Mouse (Mus musculus) forebrain, embryonic 13.5 days (tissue): ENCODE results near the gene Nupl1. TPM values are rescaled to one million over a fixed set of nuclear protein-coding genes. Genes with fewer than 3 reads are reported as not detected.

Source experiments
- ATAC-seq: fragments of 200-750 bp; cut with Nextera tagmentation; 2 replicates; pipeline ENCODE4 v1.8.0; 2017
- H3K27ac ChIP-seq: fragments of 300-500 bp; sonication (generic); 2 replicates; pipeline ENCODE4 v1.5.1; 2015; ENCODE audit warnings: inconsistent platforms, mild to moderate bottlenecking, moderate library complexity
- H3K27me3 ChIP-seq: fragments of 300-500 bp; sonication (generic); 2 replicates; pipeline ENCODE4 v1.6.1; 2015; ENCODE audit warnings: mild to moderate bottlenecking, inconsistent platforms
- H3K36me3 ChIP-seq: fragments of 300-500 bp; sonication (generic); 2 replicates; pipeline ENCODE4 v1.6.1; 2015; ENCODE audit warnings: mild to moderate bottlenecking, inconsistent platforms; ENCODE audit not compliant: poor library complexity, severe bottlenecking
- H3K4me1 ChIP-seq: fragments of 300-500 bp; sonication (generic); 2 replicates; pipeline ENCODE4 v1.6.1; 2015; ENCODE audit warnings: inconsistent platforms
- H3K4me2 ChIP-seq: fragments of 300-500 bp; sonication (generic); 2 replicates; pipeline ENCODE4 v1.6.1; 2015; ENCODE audit warnings: inconsistent platforms, mild to moderate bottlenecking, moderate library complexity
- H3K4me3 ChIP-seq: fragments of 300-500 bp; sonication (generic); 2 replicates; pipeline ENCODE4 v1.5.1; 2015; ENCODE audit warnings: mild to moderate bottlenecking, inconsistent platforms
- H3K9ac ChIP-seq: fragments of 300-500 bp; sonication (generic); 2 replicates; pipeline ENCODE4 v1.6.1; 2015; ENCODE audit warnings: mild to moderate bottlenecking, inconsistent platforms
- H3K9me3 ChIP-seq: fragments of 300-500 bp; sonication (generic); replicated peaks from 2 replicates; pipeline ENCODE4 v1.6.1; 2016; ENCODE audit warnings: inconsistent platforms
- WGBS: fragments of 180-500 bp; shearing (Covaris S2); methylation state at CpG from one replicate; pipeline ENCODE4 v1.1.7; 2015; 5-methylcytosine and 5-hydroxymethylcytosine counted together
- polyA plus RNA-seq: library from polyadenylated mRNA; unstranded; fragments of >200 nt; fragmentation: Nextera tagmentation; extraction: Ambion mirVana; gene quantifications from 2 replicates; pipeline ENCODE4 v1.2.1, GENCODE M21; 2015

Gene Nupl1
- polyA plus RNA-seq, 1 experiment from 2014 or later = 0.05 TPM

DNA sequence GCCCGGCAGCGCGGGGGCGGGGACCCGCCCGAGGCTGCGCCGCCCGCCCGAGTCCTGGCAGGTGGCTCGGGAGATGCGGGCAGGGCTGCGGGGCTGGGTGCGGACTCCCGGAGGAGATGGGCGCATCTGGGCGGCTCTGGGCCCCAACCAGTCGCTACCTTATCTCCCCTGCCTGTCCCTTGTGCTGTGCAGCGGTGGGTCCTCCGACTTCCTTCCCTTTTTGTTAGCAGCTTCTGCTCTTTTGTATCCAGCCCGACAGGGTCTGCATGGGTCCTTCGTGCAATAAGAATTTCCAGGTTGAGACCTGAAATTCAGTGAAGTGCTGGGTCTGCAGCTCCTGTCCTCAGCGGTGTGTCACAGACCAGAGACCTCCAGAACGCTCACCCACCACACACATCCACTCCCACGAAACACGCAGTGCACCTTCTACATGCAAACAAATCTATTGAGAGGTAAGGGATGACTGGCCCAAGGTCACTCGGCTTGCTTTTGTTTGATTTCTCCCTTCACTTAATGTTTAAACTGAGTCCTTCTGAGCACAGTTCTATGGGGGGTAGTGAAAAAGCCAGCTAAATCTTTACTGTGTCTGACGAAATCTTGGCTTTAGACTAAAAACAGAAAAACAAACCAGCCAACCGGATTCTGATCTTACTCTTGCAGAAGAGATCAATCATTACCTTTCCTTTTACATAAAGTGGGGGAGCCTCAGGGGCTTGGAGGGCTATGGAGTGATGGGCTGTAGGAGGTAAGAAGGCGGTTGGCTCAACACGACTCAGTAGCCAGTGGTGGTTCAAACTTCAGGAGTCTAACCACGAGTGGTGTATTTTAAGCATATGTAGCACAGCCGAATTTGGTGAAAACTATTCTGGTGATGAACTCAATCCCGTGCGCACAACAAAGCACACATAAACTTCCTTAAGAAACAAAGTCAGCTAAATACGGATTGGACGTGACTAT lies 73.3 kb downstream of the Nupl1 start:
- Histone ChIP-seq H3K4me1 (peaks cover 17% of the 10 kb centered on the region), H3K27ac (peak overlapping the region; percentile 54), H3K4me2 (peak overlapping the region; percentile 97), H3K4me3 (peak overlapping the region; percentile 73), H3K9me3 (no peaks in the 10 kb centered on the region), H3K27me3 (peaks cover 34% of the 10 kb centered on the region), H3K9ac (peak overlapping the region; percentile 86), H3K36me3 (no peaks in the 10 kb centered on the region)
- peak; percentile 68 for ATAC-seq
- WGBS = 21% methylated on average over 32 of the region's 37 CpGs

DNA sequence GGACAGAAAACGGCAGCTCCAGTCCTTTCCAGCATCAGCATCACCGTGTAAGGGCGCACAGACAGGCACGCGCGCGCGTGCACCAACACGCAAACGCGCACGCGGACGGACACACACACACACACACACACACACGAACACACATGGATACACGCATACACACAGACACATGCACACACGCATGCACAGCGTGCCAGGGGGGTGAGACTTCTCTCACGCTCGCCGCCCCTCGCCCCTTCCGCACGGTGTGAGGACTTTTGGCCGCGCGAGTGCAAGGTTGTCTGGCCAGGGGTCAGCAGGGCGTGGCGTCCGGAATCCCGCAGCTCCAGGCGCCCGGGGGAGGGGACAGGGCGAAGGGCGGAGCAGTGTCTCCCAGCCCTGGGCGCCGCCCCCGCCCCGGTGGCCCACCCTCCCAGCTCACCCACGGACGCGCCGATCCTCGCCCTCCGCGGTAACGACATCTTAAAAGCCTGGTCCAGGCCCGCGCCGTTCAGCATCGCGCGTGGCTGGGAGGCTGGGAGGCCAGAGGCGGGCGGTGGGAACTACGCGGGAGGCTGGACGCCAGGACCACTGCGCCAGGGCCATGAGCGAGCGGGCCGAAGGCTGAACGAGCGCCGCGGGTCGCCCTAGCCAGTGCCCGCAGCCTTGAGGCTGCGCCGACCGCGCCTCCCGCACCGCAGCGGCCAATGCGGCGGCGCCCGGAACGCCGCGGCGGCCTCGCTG lies 74.2 kb downstream of the Nupl1 start:
- Histone ChIP-seq H3K9ac (peak overlapping the region; percentile 86), H3K4me1 (peaks cover 26% of the 10 kb centered on the region), H3K4me3 (peak overlapping the region; percentile 73), H3K36me3 (no peaks in the 10 kb centered on the region), H3K9me3 (no peaks in the 10 kb centered on the region), H3K4me2 (peak overlapping the region; percentile 97), H3K27ac (peak overlapping the region; percentile 54), H3K27me3 (peaks cover 38% of the 10 kb centered on the region)
- ATAC-seq = peak; percentile 90
- 1% methylated on average over 69 of the region's 84 CpGs for WGBS

DNA sequence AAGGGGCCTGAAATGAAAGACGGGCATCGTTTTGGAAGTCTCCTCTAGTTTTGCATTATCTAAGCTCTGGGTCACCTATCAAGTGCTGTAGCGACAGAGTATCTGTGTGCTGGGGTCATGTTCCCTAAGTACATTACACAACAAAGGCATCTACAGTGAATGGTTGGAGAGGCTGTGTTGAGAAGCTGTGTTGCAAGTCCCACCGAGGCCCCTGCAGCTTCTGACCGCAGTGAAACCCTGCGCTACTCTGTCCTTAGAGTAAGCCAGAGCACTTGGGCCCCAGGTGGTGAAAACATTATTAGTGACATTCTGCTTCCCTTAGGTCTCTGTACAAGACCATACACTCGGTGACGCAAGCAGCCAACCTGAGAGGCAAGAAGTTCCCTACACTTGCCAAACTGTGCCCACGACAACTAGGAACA lies 74.8 kb downstream of the Nupl1 start:
- 27% methylated on average over 9 of the region's 9 CpGs for WGBS
- Histone ChIP-seq H3K4me2 (peak overlapping the region; percentile 97), H3K9me3 (no peaks in the 10 kb centered on the region), H3K27ac (no peak overlapping the region), H3K4me3 (peak overlapping the region; percentile 73), H3K9ac (peak overlapping the region; percentile 86), H3K4me1 (peaks cover 26% of the 10 kb centered on the region), H3K27me3 (peaks cover 39% of the 10 kb centered on the region), H3K36me3 (no peaks in the 10 kb centered on the region)
- ATAC-seq = peak; percentile 41; the same call in 1 of the 2 replicates

DNA sequence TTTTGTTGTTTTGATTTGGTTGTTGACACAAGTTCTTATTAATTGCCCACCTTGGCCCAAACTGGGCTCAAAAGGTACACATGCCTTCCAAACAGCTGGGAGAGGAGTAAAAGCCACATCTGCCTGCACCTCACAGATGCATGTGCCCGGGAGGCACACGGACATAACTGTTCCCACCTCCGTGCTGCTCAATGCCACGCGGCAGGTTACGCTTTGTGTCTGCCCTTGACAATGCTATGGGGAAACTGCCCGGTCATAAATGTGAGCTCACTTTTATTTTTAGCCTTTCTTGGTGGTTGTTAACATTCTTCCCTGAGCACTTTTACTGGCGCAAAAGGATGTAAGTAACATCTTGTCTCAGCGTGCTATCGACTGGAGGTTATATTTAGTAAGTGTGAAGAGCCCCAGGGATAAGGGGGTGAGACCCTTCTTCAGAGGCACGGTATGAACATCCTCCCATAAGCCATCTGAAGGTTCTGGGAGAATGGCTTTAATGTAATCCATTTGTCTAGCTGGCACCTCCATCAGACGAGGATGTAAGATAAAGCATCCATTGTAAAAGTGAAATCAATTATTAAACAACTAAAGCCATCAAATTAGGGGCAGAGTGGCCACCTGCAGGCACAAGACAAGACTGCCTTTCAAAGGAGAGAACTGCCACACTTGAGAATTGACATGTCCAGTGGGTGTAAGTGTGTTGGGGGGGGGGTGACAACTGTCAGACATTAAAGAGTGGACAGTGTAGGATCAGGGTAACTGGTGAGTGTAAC lies 78.8 kb downstream of the Nupl1 start:
- H3K4me2 ChIP-seq = no peak overlapping the region
- 56% methylated on average over 12 of the region's 12 CpGs for WGBS

DNA sequence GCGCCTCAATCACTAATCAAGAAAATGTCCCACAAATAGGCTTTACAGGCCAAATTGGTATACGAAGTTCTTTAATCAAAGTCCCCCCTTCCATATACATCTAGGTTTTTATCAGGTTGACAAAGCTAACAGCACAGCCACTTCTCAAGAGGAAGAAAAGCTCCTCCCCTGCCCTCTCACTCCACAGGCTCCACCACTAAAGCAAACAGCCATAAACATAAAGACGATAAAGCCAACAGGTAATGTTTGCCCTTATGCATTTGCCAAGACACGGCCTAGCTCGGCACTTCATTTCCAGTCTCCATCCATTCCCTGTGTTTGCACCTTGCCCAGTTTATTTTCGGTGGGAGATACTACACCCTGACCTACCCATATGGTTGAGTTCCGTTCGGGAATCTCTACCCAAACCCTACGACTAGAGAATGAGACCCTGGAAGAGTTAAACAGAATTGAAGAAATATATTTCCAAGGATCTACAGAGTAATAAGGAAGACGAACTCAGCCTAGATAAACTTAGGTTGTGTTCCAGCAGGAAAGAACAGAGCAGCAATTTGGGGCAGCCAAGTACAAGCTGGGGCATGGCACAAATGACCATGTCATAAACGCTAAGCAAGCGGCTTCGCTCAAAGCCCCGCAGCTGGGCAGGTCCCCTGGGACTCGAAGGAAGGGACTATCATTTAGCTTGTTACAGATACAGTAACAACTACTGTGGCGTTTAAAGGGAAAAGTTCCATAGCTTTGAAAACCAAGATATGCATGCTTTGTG lies 80.2 kb downstream of the Nupl1 start:
- WGBS = 90% methylated on average over 16 of the region's 16 CpGs
- no peak for ATAC-seq
- H3K9me3 ChIP-seq = no peaks in the 10 kb centered on the region
- no peaks in the 10 kb centered on the region for H3K36me3 ChIP-seq
- no peak overlapping the region for H3K4me2 ChIP-seq
- no peak overlapping the region for H3K9ac ChIP-seq
- H3K4me1 ChIP-seq = peaks cover 15% of the 10 kb centered on the region
- H3K27me3 ChIP-seq = peaks cover 23% of the 10 kb centered on the region
- no peak overlapping the region for H3K4me3 ChIP-seq
- no peak overlapping the region for H3K27ac ChIP-seq

More for the DNA sequence above, 78.8 kb downstream of the Nupl1 start:
- Histone ChIP-seq H3K9me3 (no peaks in the 10 kb centered on the region), H3K9ac (no peak overlapping the region), H3K4me1 (peaks cover 15% of the 10 kb centered on the region), H3K27me3 (peaks cover 24% of the 10 kb centered on the region), H3K4me3 (no peak overlapping the region), H3K27ac (no peak overlapping the region), H3K36me3 (no peaks in the 10 kb centered on the region)
- ATAC-seq = no peak

DNA sequence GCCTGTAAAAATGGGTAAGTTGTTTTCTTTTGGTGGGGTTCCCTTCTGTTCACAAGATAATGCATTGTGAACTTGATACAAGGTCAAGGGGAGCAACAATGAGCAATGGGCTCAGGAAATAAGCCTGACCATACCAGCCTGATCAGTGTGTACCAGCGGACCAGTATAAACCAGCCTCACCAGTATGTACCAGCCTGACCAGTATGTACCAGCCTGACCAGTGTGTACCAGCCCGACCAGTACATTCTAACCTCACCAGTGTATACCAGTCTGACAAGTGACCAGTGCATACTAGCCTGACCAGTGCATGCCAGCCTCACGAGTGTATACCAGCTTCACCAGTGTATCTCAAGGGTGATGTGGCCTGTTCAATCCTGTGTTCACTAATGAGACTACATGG lies 87.9 kb downstream of the Nupl1 start:
- no peaks in the 10 kb centered on the region for H3K36me3 ChIP-seq
- H3K4me1 ChIP-seq = no peaks in the 10 kb centered on the region
- WGBS = 86% methylated on average over 3 of the region's 3 CpGs

DNA sequence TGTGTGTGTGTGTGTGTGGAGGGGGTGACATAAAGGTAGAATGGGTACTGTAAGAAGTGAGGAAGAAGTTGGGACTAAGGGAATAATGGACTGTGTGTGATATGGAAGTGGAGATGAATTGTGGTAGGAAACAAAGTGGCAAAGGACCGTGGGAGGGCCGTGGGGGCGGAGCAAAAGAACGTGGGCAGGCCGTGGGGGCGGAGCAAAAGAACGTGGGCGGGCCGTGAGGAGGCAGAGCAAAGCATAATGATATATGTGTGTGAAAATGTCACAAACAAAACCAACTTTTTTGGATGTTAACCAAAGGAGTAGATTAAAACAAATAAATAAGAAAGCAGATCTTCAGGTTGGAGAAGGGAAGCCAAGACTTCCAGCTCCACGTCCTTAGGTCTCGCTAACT lies 98.9 kb downstream of the Nupl1 start:
- Histone ChIP-seq H3K27me3 (no peaks in the 10 kb centered on the region), H3K36me3 (no peaks in the 10 kb centered on the region), H3K9ac (no peak overlapping the region), H3K4me1 (no peaks in the 10 kb centered on the region), H3K4me3 (no peak overlapping the region), H3K27ac (no peak overlapping the region), H3K4me2 (no peak overlapping the region), H3K9me3 (no peaks in the 10 kb centered on the region)
- no peak for ATAC-seq
- WGBS = 87% methylated on average over 11 of the region's 11 CpGs

More for the DNA sequence above, 87.9 kb downstream of the Nupl1 start:
- H3K9me3 ChIP-seq = no peaks in the 10 kb centered on the region
- no peak overlapping the region for H3K4me3 ChIP-seq
- ATAC-seq = no peak
- H3K9ac ChIP-seq = no peak overlapping the region
- H3K27ac ChIP-seq = no peak overlapping the region
- no peak overlapping the region for H3K4me2 ChIP-seq
- H3K27me3 ChIP-seq = no peaks in the 10 kb centered on the region

DNA sequence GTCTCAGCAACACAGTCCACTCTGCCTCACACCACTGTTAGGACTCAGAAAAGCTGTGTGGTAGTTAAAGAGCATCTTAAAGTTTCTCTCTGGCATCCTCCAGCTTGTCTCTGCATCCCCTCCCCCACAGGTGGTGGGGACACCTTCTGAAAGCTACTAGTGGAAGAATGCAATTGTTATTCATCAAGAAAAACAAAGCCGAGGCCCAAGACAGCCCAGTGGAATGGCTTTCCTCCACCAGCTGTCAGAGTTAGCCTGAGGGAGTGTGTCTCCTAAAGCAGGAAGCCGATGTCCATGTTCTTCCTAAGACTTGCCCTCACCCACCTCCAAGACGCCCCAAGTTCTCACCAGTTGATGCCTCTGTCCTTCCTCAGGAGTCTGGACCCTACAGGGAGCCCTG lies 102.3 kb downstream of the Nupl1 start:
- Histone ChIP-seq H3K4me3 (no peak overlapping the region), H3K9ac (no peak overlapping the region), H3K4me1 (no peaks in the 10 kb centered on the region), H3K4me2 (no peak overlapping the region), H3K9me3 (no peaks in the 10 kb centered on the region), H3K36me3 (no peaks in the 10 kb centered on the region), H3K27me3 (no peaks in the 10 kb centered on the region), H3K27ac (no peak overlapping the region)
- 62% methylated on average over 3 of the region's 3 CpGs for WGBS
- no peak for ATAC-seq

DNA sequence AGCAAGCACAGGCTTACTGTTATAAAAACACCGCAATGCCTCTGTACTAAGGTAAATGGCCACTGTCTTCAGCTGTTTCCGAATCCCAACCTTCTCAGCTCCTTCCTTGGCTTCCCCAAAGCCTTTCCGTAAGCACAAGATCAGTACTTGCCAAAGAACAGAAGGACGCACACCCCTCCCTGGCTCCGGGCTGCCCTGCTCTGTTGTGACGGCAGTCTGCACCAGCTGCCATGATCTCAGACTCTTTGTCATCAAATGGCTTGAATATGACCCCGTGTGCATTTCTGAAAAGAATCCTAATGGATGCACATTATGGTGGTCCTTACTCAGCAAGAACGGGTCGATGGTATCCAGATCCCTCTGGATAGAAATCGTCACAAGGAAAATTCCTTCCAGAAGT lies 108.0 kb downstream of the Nupl1 start:
- Histone ChIP-seq H3K36me3 (no peaks in the 10 kb centered on the region), H3K9ac (no peak overlapping the region), H3K9me3 (no peaks in the 10 kb centered on the region), H3K27ac (no peak overlapping the region), H3K4me2 (no peak overlapping the region), H3K4me3 (no peak overlapping the region), H3K27me3 (no peaks in the 10 kb centered on the region), H3K4me1 (no peaks in the 10 kb centered on the region)
- WGBS = 75% methylated on average over 10 of the region's 10 CpGs
- no peak for ATAC-seq

DNA sequence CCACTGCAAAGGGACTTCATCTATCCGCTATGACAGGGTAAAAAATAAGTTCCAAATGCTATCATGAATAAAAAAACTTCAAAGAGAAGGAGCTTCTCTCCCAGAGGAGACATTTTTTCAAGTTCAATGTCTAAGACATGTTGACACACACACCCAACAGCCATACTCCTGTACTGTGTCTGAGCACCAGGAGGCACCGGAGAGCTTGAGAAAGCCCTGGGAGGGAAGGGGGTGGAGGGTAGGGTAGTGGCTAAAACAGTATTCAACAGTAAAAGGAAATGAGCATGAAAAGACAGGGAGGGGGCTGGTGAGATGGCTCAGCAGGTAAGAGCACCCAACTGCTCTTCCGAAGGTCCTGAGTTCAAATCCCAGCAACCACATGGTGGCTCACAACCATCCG lies 112.9 kb downstream of the Nupl1 start:
- WGBS = 98% methylated on average over 4 of the region's 4 CpGs
- no peak overlapping the region for H3K4me3 ChIP-seq
- H3K4me1 ChIP-seq = no peaks in the 10 kb centered on the region
- H3K36me3 ChIP-seq = no peaks in the 10 kb centered on the region
- H3K4me2 ChIP-seq = no peak overlapping the region
- no peak overlapping the region for H3K9ac ChIP-seq
- H3K27me3 ChIP-seq = no peaks in the 10 kb centered on the region
- no peaks in the 10 kb centered on the region for H3K9me3 ChIP-seq
- H3K27ac ChIP-seq = no peak overlapping the region
- no peak for ATAC-seq

DNA sequence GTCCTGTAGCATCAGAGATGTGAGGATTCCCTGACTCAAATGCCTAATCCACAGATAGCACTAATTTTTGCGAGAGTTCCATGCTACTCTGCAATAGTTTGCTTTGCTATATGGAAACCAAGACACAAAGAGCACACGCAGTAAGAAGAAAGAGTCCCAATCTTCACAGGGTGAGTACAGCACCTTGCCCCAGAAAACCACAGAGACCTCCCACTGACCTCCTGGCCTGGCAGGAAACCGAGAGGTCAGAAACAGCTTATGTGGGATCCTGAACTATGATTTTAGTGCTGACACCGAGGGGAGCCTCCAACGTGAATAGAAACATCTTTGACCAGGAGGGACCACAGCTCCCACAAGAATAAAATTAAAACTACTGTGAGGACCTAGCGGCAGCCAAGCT lies 113.4 kb downstream of the Nupl1 start:
- Histone ChIP-seq H3K27me3 (no peaks in the 10 kb centered on the region), H3K9ac (no peak overlapping the region), H3K36me3 (no peaks in the 10 kb centered on the region), H3K9me3 (no peaks in the 10 kb centered on the region), H3K4me3 (no peak overlapping the region), H3K27ac (no peak overlapping the region), H3K4me1 (no peaks in the 10 kb centered on the region), H3K4me2 (no peak overlapping the region)
- WGBS = 82% methylated on average over 6 of the region's 6 CpGs
- no peak for ATAC-seq
